Mouse (Mus musculus): ENCODE data around the gene Plekho2. TPM values are rescaled to one million over a fixed set of nuclear protein-coding genes. Genes with fewer than 3 reads are reported as not detected.

The Plekho2 gene
- total and polyA plus RNA-seq, 3 experiments = 7.6 to 12.9 TPM; not detected in 1

GRCm38 (mm10) chr9:65574513-65575392 lies 5.1 kb downstream of the Plekho2 start:
- Histone ChIP-seq H3K9me3 (replicated peaks; ENCODE audit: insufficient read depth, low read length) (no peaks in the 10 kb centered on the region), H3K27me3 (ENCODE audit: control insufficient read depth in 1 of 2, insufficient read depth in 2 of 2, low read length in 2 of 2) (no peaks in the 10 kb centered on the region), H3K4me3 (ENCODE audit: control insufficient read depth in 1 of 2, insufficient read depth in 1 of 2, low read depth in 2 of 2, low read length in 2 of 2) (no peak overlapping the region), H3K27ac (ENCODE audit: control insufficient read depth, low read depth, low read length) (peak overlapping the region; percentile 44), H3K4me1 (ENCODE audit: control insufficient read depth in 1 of 2, insufficient read depth in 2 of 2, low read length in 2 of 2) (peaks cover 9 to 45% of the 10 kb centered on the region in 2 experiments), H3K36me3 (ENCODE audit: control insufficient read depth in 1 of 2, insufficient read depth in 2 of 2, low read length in 2 of 2) (peaks cover 1 to 32% of the 10 kb centered on the region in 2 experiments; a peak in 3 of 4 replicates), H3K9ac (ENCODE audit: control insufficient read depth, low read depth, low read length, poor library complexity, severe bottlenecking) (no peak overlapping the region), H3K79me2 (ENCODE audit: control insufficient read depth, insufficient read depth, low read length, poor library complexity) (peaks cover 14% of the 10 kb centered on the region)
- no peak for TF ChIP-seq MXI1 (IDR thresholded peaks at IDR 0.05; ENCODE audit: low read depth, low read length)
- TF ChIP-seq ELF1 (IDR thresholded peaks at IDR 0.05; ENCODE audit: low read depth, low read length) = no peak
- no peak for TF ChIP-seq KAT2A (conservative IDR thresholded peaks at IDR 0.05; ENCODE audit: low read depth, low read length)
- no peak for TF ChIP-seq USF2 (IDR thresholded peaks at IDR 0.05; ENCODE audit: borderline replicate concordance in 1 of 2, insufficient read depth in 1 of 2, low read depth in 1 of 2, low read length in 2 of 2)
- no peak for TF ChIP-seq ZMIZ1 (IDR thresholded peaks at IDR 0.05; ENCODE audit: low read depth, low read length)
- DNase-seq (ENCODE audit: low read depth, low spot score) = no peak

- Histone ChIP-seq H3K9ac (ENCODE audit: control insufficient read depth, low read depth, low read length, poor library complexity, severe bottlenecking) (no peak overlapping the region), H3K36me3 (ENCODE audit: control insufficient read depth in 1 of 2, insufficient read depth in 2 of 2, low read length in 2 of 2) (peaks cover 1 to 30% of the 10 kb centered on the region in 2 experiments; a peak in 3 of 4 replicates), H3K4me1 (ENCODE audit: control insufficient read depth in 1 of 2, insufficient read depth in 2 of 2, low read length in 2 of 2) (peaks cover 4 to 33% of the 10 kb centered on the region in 2 experiments), H3K9me3 (replicated peaks; ENCODE audit: insufficient read depth, low read length) (no peaks in the 10 kb centered on the region), H3K4me3 (ENCODE audit: control insufficient read depth in 1 of 2, insufficient read depth in 1 of 2, low read depth in 2 of 2, low read length in 2 of 2) (no peak overlapping the region), H3K79me2 (ENCODE audit: control insufficient read depth, insufficient read depth, low read length, poor library complexity) (peaks cover 5% of the 10 kb centered on the region), H3K27ac (ENCODE audit: control insufficient read depth, low read depth, low read length) (no peak overlapping the region), H3K27me3 (ENCODE audit: control insufficient read depth in 1 of 2, insufficient read depth in 2 of 2, low read length in 2 of 2) (no peaks in the 10 kb centered on the region)
- TF ChIP-seq POLR2AphosphoS5 (IDR thresholded peaks at IDR 0.05; ENCODE audit: borderline replicate concordance, low read depth, low read length) = no peak
- no peak for TF ChIP-seq RAD21 (IDR thresholded peaks at IDR 0.05; ENCODE audit: low read depth, low read length)
- no peak for TF ChIP-seq GATA1 (IDR thresholded peaks at IDR 0.05; ENCODE audit: low read depth, low read length)
- no peak for TF ChIP-seq NELFE (IDR thresholded peaks at IDR 0.05; ENCODE audit: low read depth, low read length)
- no peak for TF ChIP-seq ELF1 (IDR thresholded peaks at IDR 0.05; ENCODE audit: low read depth, low read length)
- TF ChIP-seq NRF1 (IDR thresholded peaks at IDR 0.05; ENCODE audit: insufficient read depth, low read depth, low read length, poor library complexity, severe bottlenecking) = no peak
- no peak for TF ChIP-seq ZC3H11A (IDR thresholded peaks at IDR 0.05; ENCODE audit: low read depth, low read length)
- no peak for TF ChIP-seq MXI1 (IDR thresholded peaks at IDR 0.05; ENCODE audit: low read depth, low read length)
- no peak for TF ChIP-seq ETS1 (IDR thresholded peaks at IDR 0.05; ENCODE audit: low read depth, low read length)
- TF ChIP-seq CTCF (IDR thresholded peaks at IDR 0.05 in 2 of 3, conservative IDR thresholded peaks at IDR 0.05 in 1 of 3; ENCODE audit: control insufficient read depth in 1 of 3, insufficient read depth in 1 of 3, low read depth in 2 of 3, low read length in 3 of 3, poor library complexity in 1 of 3, severe bottlenecking in 1 of 3) = no peak
- no peak for TF ChIP-seq E2F4 (IDR thresholded peaks at IDR 0.05; ENCODE audit: borderline replicate concordance, low read depth, low read length)
- no peak for TF ChIP-seq UBTF (IDR thresholded peaks at IDR 0.05; ENCODE audit: borderline replicate concordance, insufficient read depth, low read depth, low read length)
- no peak for TF ChIP-seq SMC3 (IDR thresholded peaks at IDR 0.05; ENCODE audit: low read depth, low read length)
- no peak for TF ChIP-seq BHLHE40 (IDR thresholded peaks at IDR 0.05; ENCODE audit: borderline replicate concordance, low read depth, low read length)
- no peak for DNase-seq (ENCODE audit: low read depth, low spot score)
Observed at GRCm38 (mm10) chr9:65572837-65573236, 7.0 kb downstream of the Plekho2 start.

Measured in MEL (cell line).